In the genomic region with DNA sequence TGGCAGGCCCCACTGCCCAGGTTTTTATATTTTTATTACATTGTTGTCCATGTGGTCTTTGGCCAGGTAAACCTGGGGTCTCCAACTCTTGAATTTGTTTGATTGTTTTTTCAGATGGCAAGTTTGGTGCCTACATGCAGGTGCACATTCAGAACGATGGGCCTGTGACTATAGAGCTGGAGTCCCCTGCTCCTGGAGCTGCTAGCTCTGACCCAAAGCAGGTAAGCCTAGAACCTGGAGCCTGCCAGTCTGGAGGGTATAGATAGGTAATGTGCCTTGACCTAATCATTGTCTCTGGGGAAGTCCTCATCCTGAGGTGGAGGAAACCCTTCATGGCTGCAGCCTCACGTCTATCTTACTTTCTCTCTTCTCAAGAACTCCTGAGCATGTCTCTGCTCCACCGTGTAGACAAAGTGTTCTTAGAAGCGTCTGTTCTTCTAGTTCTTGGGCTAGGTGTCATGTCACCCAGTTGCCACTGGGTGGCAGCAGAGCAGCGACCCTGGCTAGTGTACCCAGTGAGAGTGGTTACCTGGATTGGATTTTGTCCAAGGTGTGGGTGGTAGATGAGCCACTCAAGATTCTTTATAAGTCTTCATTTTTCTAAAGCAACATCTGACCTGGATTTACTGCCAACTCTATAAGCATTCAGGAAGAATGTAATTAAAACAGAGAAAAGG, we compare ENCODE assay signal across 9 mouse cellular contexts. TPM values are rescaled to one million over a fixed set of nuclear protein-coding genes. Genes with fewer than 3 reads are reported as not detected.
DNase-seq lines count a peak whose midpoint lies in the region; ATAC-seq and TF ChIP-seq lines count a peak whose summit lies in the region.
"Had no signal": no experiment of that assay in that cellular context is flagged by ENCODE, and none has a peak within 500 bp of the region (broad histone marks: within the 10 kb centered on the region; RNA-seq: fewer than 3 reads in every experiment).

No protein-coding gene starts in this region.

- peak; percentile 62 for DNase-seq in ES-CJ7 (ENCODE audit: low read depth, low spot score)
- DNase-seq in heart, postnatal 14 days: peak; percentile 59 to 72
- DNase-seq in kidney, postnatal 36 days: peak; percentile 56 to 76
- peak in 2 of 3 experiments; percentile 20 to 27 for DNase-seq in liver, embryonic 14.5 days (ENCODE audit: low read depth in 3 of 3, low spot score in 3 of 3)
- DNase-seq in urinary bladder, adult 2 months (ENCODE audit: low spot score): peak; percentile 47

- no peaks in the 10 kb centered on the region for H3K36me3 ChIP-seq in liver, embryonic 14.5 days (replicated peaks; ENCODE audit: control insufficient read depth, insufficient read depth, low read depth)
- H3K36me3 ChIP-seq in neural tube, embryonic 14.5 days (ENCODE audit: control insufficient read depth, insufficient read depth, low read length): no peaks in the 10 kb centered on the region

- no peaks in the 10 kb centered on the region for H3K9me3 ChIP-seq in liver, embryonic 14.5 days (ENCODE audit: control insufficient read depth, low read length)
- H3K9me3 ChIP-seq in neural tube, embryonic 14.5 days (ENCODE audit: control insufficient read depth, low read length): no peaks in the 10 kb centered on the region
- H3K9me3 ChIP-seq: limb, embryonic 15.5 days had no signal

- no peak overlapping the region for H3K4me3 ChIP-seq in bone marrow macrophage, adult 2 months (ENCODE audit: insufficient read depth, low read length)
- no peak overlapping the region for H3K4me3 ChIP-seq in liver, embryonic 14.5 days (ENCODE audit: insufficient read depth in 1 of 2, low read depth in 2 of 2, low read length in 2 of 2)
- no peak overlapping the region for H3K4me3 ChIP-seq in neural tube, embryonic 14.5 days (ENCODE audit: low read depth, low read length)
- H3K4me3 ChIP-seq: limb, embryonic 15.5 days had no signal

- no peak overlapping the region for H3K27ac ChIP-seq in bone marrow macrophage, adult 2 months (ENCODE audit: insufficient read depth, low read depth, low read length)
- no peak overlapping the region for H3K27ac ChIP-seq in liver, embryonic 14.5 days
- H3K27ac ChIP-seq in neural tube, embryonic 14.5 days (ENCODE audit: low read depth, low read length): peak overlapping the region; percentile 53; the same call in 1 of the 2 replicates
- H3K27ac ChIP-seq: limb, embryonic 15.5 days had no signal

- ATAC-seq in erythroblast, adult 5-6 weeks (replicated peaks; ENCODE audit: low FRiP score, poor library complexity, severe bottlenecking): peak; percentile 77
- peak; percentile 44; the same call in 1 of the 2 replicates for ATAC-seq in liver, embryonic 14.5 days (ENCODE audit: insufficient read depth)
- peak; percentile 67 for ATAC-seq in neural tube, embryonic 14.5 days (ENCODE audit: low read depth)

- TF ChIP-seq EP300 in liver, embryonic 14.5 days (IDR thresholded peaks at IDR 0.05; ENCODE audit: low read depth): no peak

- TF ChIP-seq POLR2A in bone marrow macrophage, adult 2 months (IDR thresholded peaks at IDR 0.05; ENCODE audit: borderline replicate concordance, low read depth, low read length): no peak

- intact Hi-C loops in heart, postnatal 14 days (cut with DNase I): loop anchor here (5.0 to 10.0 kb wide), 3 partner anchors 529 to 952 kb away; partner anchors contain the start of gene Slc24a3

- no peak overlapping the region for H3K9ac ChIP-seq in liver, embryonic 14.5 days (replicated peaks)
- no peak overlapping the region for H3K9ac ChIP-seq in neural tube, embryonic 14.5 days (replicated peaks; ENCODE audit: low read depth, low read length)
- H3K9ac ChIP-seq: limb, embryonic 15.5 days had no signal

- no peaks in the 10 kb centered on the region for H3K27me3 ChIP-seq in liver, embryonic 14.5 days (ENCODE audit: control insufficient read depth, insufficient read depth, low read length)
- H3K27me3 ChIP-seq in neural tube, embryonic 14.5 days (ENCODE audit: control insufficient read depth, insufficient read depth, low read length): no peaks in the 10 kb centered on the region
- H3K27me3 ChIP-seq: limb, embryonic 15.5 days had no signal

- H3K4me1 ChIP-seq in bone marrow macrophage, adult 2 months (ENCODE audit: control insufficient read depth, insufficient read depth, low read length): peaks cover 7% of the 10 kb centered on the region
- H3K4me1 ChIP-seq in liver, embryonic 14.5 days (replicated peaks; ENCODE audit: control insufficient read depth in 2 of 2, insufficient read depth in 2 of 2, low read length in 1 of 2): no peaks in the 10 kb centered on the region
- H3K4me1 ChIP-seq in neural tube, embryonic 14.5 days (ENCODE audit: control insufficient read depth, insufficient read depth, low read length): no peaks in the 10 kb centered on the region

- TF ChIP-seq CTCF in bone marrow macrophage, adult 2 months (IDR thresholded peaks at IDR 0.05; ENCODE audit: low read depth, low read length): peak; percentile 95
- peak; percentile 95 for TF ChIP-seq CTCF in liver, embryonic 14.5 days (IDR thresholded peaks at IDR 0.05; ENCODE audit: low read depth)

- WGBS in liver, embryonic 14.5 days (ENCODE audit: insufficient replicate concordance): 13% methylated on average over 5 of the region's 5 CpGs
- 18% methylated on average over 5 of the region's 5 CpGs for WGBS in neural tube, embryonic 14.5 days

- H3K4me2 ChIP-seq in liver, embryonic 14.5 days (ENCODE audit: low read depth): no peak overlapping the region
- H3K4me2 ChIP-seq in neural tube, embryonic 14.5 days (ENCODE audit: low read depth, low read length): no peak overlapping the region
- H3K4me2 ChIP-seq: limb, embryonic 15.5 days had no signal

RNA-seq across cellular contexts. Expression of gene Dtd1, which starts 36.1 kb away (rescaled TPM):
- 9.0 and 10.8 TPM in 2 replicates for polyA plus RNA-seq in bone marrow macrophage, adult 2 months (2012; ENCODE audit: insufficient read depth, insufficient read length, missing spikeins)
- 1.2 and 3.1 TPM in 2 replicates for total RNA-seq in erythroblast, adult 5-6 weeks (2015; ENCODE audit: low replicate concordance)
- total RNA-seq in erythroblast, adult 5-6 weeks (2017; ENCODE audit: low replicate concordance): 6.0 and 10.4 TPM in 2 replicates
- total RNA-seq in heart, postnatal 14 days (2021): 10 to 100 TPM; 11.7 TPM
- polyA plus RNA-seq in liver, embryonic 14.5 days (2012; rRNA removed): 8.6 and 10.6 TPM in 2 replicates
- 21.0 and 22.4 TPM in 2 replicates for polyA plus RNA-seq in liver, embryonic 14.5 days (2014; fragmentation: Nextera tagmentation; extraction: Ambion mirVana)
- polyA plus RNA-seq in neural tube, embryonic 14.5 days (2014; fragmentation: Nextera tagmentation; extraction: Ambion mirVana): 112 and 132 TPM in 2 replicates
- 21.6 and 24.7 TPM in 2 replicates for polyA plus RNA-seq in urinary bladder, adult 2 months (2012; rRNA removed)

RNA-seq across cellular contexts. Expression of gene Smim26, which starts 41.9 kb away (rescaled TPM):
- 26.5 and 29.8 TPM in 2 replicates for polyA plus RNA-seq in bone marrow macrophage, adult 2 months (2012; ENCODE audit: insufficient read depth, insufficient read length, missing spikeins)
- total RNA-seq in erythroblast, adult 5-6 weeks (2015; ENCODE audit: low replicate concordance): 6.1 and 15.4 TPM in 2 replicates
- total RNA-seq in erythroblast, adult 5-6 weeks (2017; ENCODE audit: low replicate concordance): not detected in 2 replicates
- 10 to 100 TPM; 67.6 to 74.6 TPM for total RNA-seq in heart, postnatal 14 days (2021)
- polyA plus RNA-seq in liver, embryonic 14.5 days (2012; rRNA removed): 10.6 and 15.6 TPM in 2 replicates
- polyA plus RNA-seq in liver, embryonic 14.5 days (2014; fragmentation: Nextera tagmentation; extraction: Ambion mirVana): 21.0 and 22.1 TPM in 2 replicates
- 77.1 and 80.4 TPM in 2 replicates for polyA plus RNA-seq in neural tube, embryonic 14.5 days (2014; fragmentation: Nextera tagmentation; extraction: Ambion mirVana)
- 53.9 and 61.6 TPM in 2 replicates for polyA plus RNA-seq in urinary bladder, adult 2 months (2012; rRNA removed)
